Mouse (Mus musculus) retina, embryonic 14.5 days (tissue): ENCODE measurements around the gene Rapgef4.

Source experiments
- DNase-seq: peaks from one replicate; pipeline ENCODE4 v3.0.0-alpha.2; 2015; ENCODE audit warnings: low spot score

Rapgef4 gene

GRCm38 (mm10) chr2:72149059-72149458, 168.0 kb downstream of the Rapgef4 start:
- peak; percentile 87 for DNase-seq

GRCm38 (mm10) chr2:72151792-72152554, 170.9 kb downstream of the Rapgef4 start:
- DNase-seq = no peak

GRCm38 (mm10) chr2:72152746-72153145, 171.7 kb downstream of the Rapgef4 start:
- DNase-seq = no peak

GRCm38 (mm10) chr2:72153851-72154250, 172.8 kb downstream of the Rapgef4 start:
- DNase-seq = no peak

GRCm38 (mm10) chr2:72155102-72155773, 174.2 kb downstream of the Rapgef4 start:
- no peak for DNase-seq

- DNase-seq = no peak
Observed at GRCm38 (mm10) chr2:72156484-72156883, 175.4 kb downstream of the Rapgef4 start.

GRCm38 (mm10) chr2:72157561-72157960, 176.5 kb downstream of the Rapgef4 start:
- peak; percentile 17 for DNase-seq

GRCm38 (mm10) chr2:72158045-72158444, 177.0 kb downstream of the Rapgef4 start:
- no peak for DNase-seq

- no peak for DNase-seq
Observed at GRCm38 (mm10) chr2:72158691-72159225, 177.7 kb downstream of the Rapgef4 start.

- no peak for DNase-seq
Observed at GRCm38 (mm10) chr2:72159281-72159680, 178.2 kb downstream of the Rapgef4 start.

GRCm38 (mm10) chr2:72165136-72165854, 184.3 kb downstream of the Rapgef4 start:
- no peak for DNase-seq

GRCm38 (mm10) chr2:72169451-72170100, 188.5 kb downstream of the Rapgef4 start:
- DNase-seq = peak; percentile 18

GRCm38 (mm10) chr2:72170546-72170945, 189.5 kb downstream of the Rapgef4 start:
- DNase-seq = no peak

GRCm38 (mm10) chr2:72171204-72171603, 190.2 kb downstream of the Rapgef4 start:
- no peak for DNase-seq

GRCm38 (mm10) chr2:72173010-72173409, 192.0 kb downstream of the Rapgef4 start:
- DNase-seq = no peak

- no peak for DNase-seq
Observed at GRCm38 (mm10) chr2:72173844-72174243, 192.8 kb downstream of the Rapgef4 start.

- no peak for DNase-seq
Observed at GRCm38 (mm10) chr2:72175536-72175935, 194.5 kb downstream of the Rapgef4 start.

GRCm38 (mm10) chr2:72175971-72176370, 194.9 kb downstream of the Rapgef4 start:
- DNase-seq = no peak

- no peak for DNase-seq
Observed at GRCm38 (mm10) chr2:72177214-72178023, 196.4 kb downstream of the Rapgef4 start.

- DNase-seq = no peak
Observed at GRCm38 (mm10) chr2:72178025-72178424, 197.0 kb downstream of the Rapgef4 start.

GRCm38 (mm10) chr2:72178515-72178914, 197.5 kb downstream of the Rapgef4 start:
- peak; percentile 63 for DNase-seq
